Comparison of ENCODE assay signal across 15 mouse cellular contexts in the genomic region with DNA sequence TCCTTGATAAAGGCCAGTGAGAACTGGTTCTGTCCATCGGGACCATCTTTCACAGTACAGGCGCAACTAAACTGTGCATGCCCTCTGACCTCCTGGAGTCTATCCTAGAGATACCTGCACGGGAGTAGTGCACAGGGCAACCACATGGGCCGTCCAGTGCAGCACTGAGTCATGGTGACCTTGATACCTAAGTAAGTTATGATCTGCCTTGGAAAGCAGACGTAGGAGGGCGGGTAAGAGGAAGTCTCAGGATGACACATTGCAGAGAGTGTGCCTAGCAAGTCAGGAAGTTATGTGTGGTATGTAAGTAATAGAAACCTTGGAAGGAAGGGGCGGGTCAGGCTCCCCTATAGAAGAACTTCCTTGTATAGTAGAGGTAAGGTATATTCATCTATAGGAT. TPM values are rescaled to one million over a fixed set of nuclear protein-coding genes. Genes with fewer than 3 reads are reported as not detected.
A peak's percentile ranks its signal among the peaks of the same experiment; 100 is the strongest.
DNase-seq lines count a peak whose midpoint lies in the region; ATAC-seq and TF ChIP-seq lines count a peak whose summit lies in the region.
"Had no signal": no experiment of that assay in that cellular context is flagged by ENCODE, and none has a peak within 500 bp of the region (broad histone marks: within the 10 kb centered on the region; RNA-seq: fewer than 3 reads in every experiment).

No protein-coding gene starts in this region.

- H3K27me3 ChIP-seq in small intestine, adult 2 months (ENCODE audit: control insufficient read depth, insufficient read depth, low read length), result no peaks in the 10 kb centered on the region
- H3K27me3 ChIP-seq: heart, embryonic 13.5 days had no signal

- TF ChIP-seq CTCF in small intestine, adult 2 months (IDR thresholded peaks at IDR 0.05; ENCODE audit: extremely low read depth, insufficient read length, insufficient replicate concordance, low read depth, low read length), result no peak

- DNase-seq in adrenal gland, adult (ENCODE audit: inconsistent age in 2 of 2, low spot score in 1 of 2), result peak; percentile 63 to 79
- no peak for DNase-seq in adrenal gland, postnatal 4 days (ENCODE audit: low spot score in 2 of 2)
- peak; percentile 92 for DNase-seq in 416B (ENCODE audit: low read depth)
- DNase-seq in left cerebral cortex, adult 8-10 months (ENCODE audit: low spot score in 2 of 2), result no peak
- no peak for DNase-seq in spleen, postnatal 36 days (ENCODE audit: low spot score in 2 of 2)
- DNase-seq in retina, postnatal 1 day, result no peak
- DNase-seq: cerebellum, adult 18-20 months; heart, postnatal 4 days; kidney, postnatal 36 days; lung, adult 2 months had no signal

- no peaks in the 10 kb centered on the region for H3K36me3 ChIP-seq in small intestine, adult 2 months (ENCODE audit: control insufficient read depth, insufficient read depth, low read length)
- H3K36me3 ChIP-seq: heart, embryonic 13.5 days; midbrain, embryonic 10.5 days had no signal

- peaks cover 7% of the 10 kb centered on the region; the same call in 1 of the 2 replicates for H3K4me1 ChIP-seq in small intestine, adult 2 months (ENCODE audit: control insufficient read depth, insufficient read depth, insufficient read length, low read length)

- H3K4me3 ChIP-seq in small intestine, adult 2 months (ENCODE audit: low read depth, low read length), result no peak overlapping the region
- H3K4me3 ChIP-seq: heart, embryonic 13.5 days; midbrain, embryonic 10.5 days had no signal

- peak; percentile 74 for ATAC-seq in common myeloid progenitor, adult 5-6 weeks (replicated peaks; ENCODE audit: low read depth, poor library complexity, severe bottlenecking)
- ATAC-seq: inflammation-experienced regulatory T-cells, adult 6 months had no signal

- no peak for TF ChIP-seq POLR2A in small intestine, adult 2 months (IDR thresholded peaks at IDR 0.05; ENCODE audit: low read depth, low read length)

- 0 out of 2 replicates have a peak overlapping the region, but pooled peaks have one; percentile 8 for H3K27ac ChIP-seq in small intestine, adult 2 months (ENCODE audit: insufficient read depth, low read depth, low read length)
- H3K27ac ChIP-seq: heart, embryonic 13.5 days; midbrain, embryonic 10.5 days had no signal

- WGBS in small intestine, adult 2 months, result 34% methylated on average over 7 of the region's 7 CpGs

RNA-seq across cellular contexts. Expression of a gene that starts 15.3 kb away (rescaled TPM):
- total RNA-seq in adrenal gland, postnatal 4 days (2021), result 1 to 10 TPM; 2.7 to 9.6 TPM
- total RNA-seq in common myeloid progenitor, adult 5-6 weeks (2017), result 0.41 and 1.2 TPM in 2 replicates
- 18.2 and 55.5 TPM in 2 replicates for polyA plus RNA-seq in small intestine, adult 2 months (2012; rRNA removed)
- 1 to 10 TPM; 4.7 to 6.5 (median 5.8) TPM for total RNA-seq in left cerebral cortex, adult 8-10 months (2022)

RNA-seq across cellular contexts. Expression of a gene that starts 55.1 kb away (rescaled TPM):
- 1 to 10 TPM; 5.2 to 5.4 TPM for total RNA-seq in adrenal gland, postnatal 4 days (2021)
- 0.09 TPM in 1 of 2 replicates, not detected in the other for total RNA-seq in common myeloid progenitor, adult 5-6 weeks (2017)
- polyA plus RNA-seq in small intestine, adult 2 months (2012; rRNA removed), result 2.5 and 5.3 TPM in 2 replicates
- total RNA-seq in left cerebral cortex, adult 8-10 months (2022), result 1 to 10 TPM in 1 of 4 experiments, under 1 TPM in 3; 0.37 to 1.0 (median 0.65) TPM

Comparison
In these comparisons a context has a peak if more than half of its experiments do, and no peak if none do; other contexts are left out.
1. DNase-seq: peak in adrenal gland, adult (2 of 2) and 416B (single experiment); none in adrenal gland, postnatal 4 days (0 of 2), left cerebral cortex, adult 8-10 months (0 of 2), spleen, postnatal 36 days (0 of 2) and retina, postnatal 1 day (single experiment).